Mouse (Mus musculus) spleen, adult 12 weeks (tissue): Measurements from ENCODE around the gene Ggnbp2.

Source experiments
- DNase-seq: peaks from one replicate; pipeline ENCODE4 v3.0.0; 2022; ENCODE audit warnings: low spot score

The Ggnbp2 gene

GRCm38 (mm10) chr11:84870337-84871043, at the start of gene Ggnbp2:
TSS of gene Ggnbp2 (minus strand) at chr11:84870817.
- DNase-seq = peak; percentile 86

GRCm38 (mm10) chr11:84919951-84920350, 49.3 kb upstream of the Ggnbp2 start:
- DNase-seq = no peak

- DNase-seq = peak; percentile 35
These were observed 48.7 kb upstream of the Ggnbp2 start for GRCm38 (mm10) chr11:84919276-84919675.

GRCm38 (mm10) chr11:84918425-84918824, 47.8 kb upstream of the Ggnbp2 start:
- DNase-seq = peak; percentile 82

GRCm38 (mm10) chr11:84916703-84917300, 46.2 kb upstream of the Ggnbp2 start:
- DNase-seq = no peak

- peak; percentile 65 for DNase-seq
These were observed 45.6 kb upstream of the Ggnbp2 start, which contains the start of gene Znhit3 for GRCm38 (mm10) chr11:84916053-84916702. TSS of gene Znhit3 (minus strand) at chr11:84916366.

GRCm38 (mm10) chr11:84914673-84915072, 44.1 kb upstream of the Ggnbp2 start:
- DNase-seq = no peak

- no peak for DNase-seq
These were observed 39.8 kb upstream of the Ggnbp2 start for GRCm38 (mm10) chr11:84910411-84910810.

- DNase-seq = no peak
These were observed 37.9 kb upstream of the Ggnbp2 start for GRCm38 (mm10) chr11:84908480-84908879.

GRCm38 (mm10) chr11:84907081-84907480, 36.5 kb upstream of the Ggnbp2 start:
- DNase-seq = no peak

- no peak for DNase-seq
These were observed 34.1 kb upstream of the Ggnbp2 start for GRCm38 (mm10) chr11:84904597-84905144.

GRCm38 (mm10) chr11:84893113-84893512, 22.5 kb upstream of the Ggnbp2 start:
- DNase-seq = no peak

- DNase-seq = no peak
These were observed 21.1 kb upstream of the Ggnbp2 start for GRCm38 (mm10) chr11:84891705-84892104.

GRCm38 (mm10) chr11:84889492-84889891, 18.9 kb upstream of the Ggnbp2 start:
- no peak for DNase-seq

- no peak for DNase-seq
These were observed 17.4 kb upstream of the Ggnbp2 start for GRCm38 (mm10) chr11:84888025-84888424.

- DNase-seq = no peak
These were observed 16.3 kb upstream of the Ggnbp2 start for GRCm38 (mm10) chr11:84886767-84887511.

- DNase-seq = no peak
These were observed 15.6 kb upstream of the Ggnbp2 start for GRCm38 (mm10) chr11:84886236-84886635.

GRCm38 (mm10) chr11:84885238-84885637, 14.6 kb upstream of the Ggnbp2 start:
- DNase-seq = no peak

- DNase-seq = no peak
These were observed 11.7 kb upstream of the Ggnbp2 start for GRCm38 (mm10) chr11:84882346-84882745.

GRCm38 (mm10) chr11:84880971-84881370, 10.4 kb upstream of the Ggnbp2 start:
- no peak for DNase-seq

- no peak for DNase-seq
These were observed 9.9 kb upstream of the Ggnbp2 start for GRCm38 (mm10) chr11:84880465-84880961.
